Mouse (Mus musculus) spleen, postnatal 4 days (tissue): ENCODE measurements at regions not wholly inside any gene's neighbourhood (a gene's known extent, or its start where the extent isn't known, plus 50 kb on each side); places are given as distances from the start of the nearest gene placed in this dataset.

Experiments used
- DNase-seq, 2 experiments: peaks; one replicate each; pipeline ENCODE4 v3.0.0; 2022; ENCODE audit warnings: low spot score in 2 of 2

DNA sequence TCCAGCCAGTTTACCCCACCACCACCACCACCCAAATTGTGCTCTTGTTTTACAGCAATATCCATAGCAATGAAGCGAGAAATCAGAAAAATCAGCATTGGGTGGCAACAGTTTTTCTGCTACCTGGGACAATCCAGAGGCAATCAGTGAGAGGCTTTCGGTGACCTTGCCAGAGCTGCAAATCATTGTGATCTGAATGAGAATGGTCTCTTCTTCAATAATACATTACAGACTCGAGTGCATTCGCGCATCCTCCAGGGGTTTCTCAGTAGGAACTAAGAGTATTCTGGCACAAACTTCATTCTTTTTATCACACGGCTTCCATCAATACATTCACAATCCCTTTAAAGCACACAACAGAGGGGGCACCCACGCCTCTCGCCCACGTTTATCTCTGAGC lies 91.2 kb downstream of the Srek1 start:
- no peak for DNase-seq

- DNase-seq: no peak
Observed at GRCm38 (mm10) chr13:103680740-103681139, 93.7 kb downstream of the Srek1 start.

GRCm38 (mm10) chr13:103680052-103680451 lies 94.4 kb downstream of the Srek1 start:
- no peak for DNase-seq

- DNase-seq: no peak
Observed at GRCm38 (mm10) chr13:103676831-103677230, 97.6 kb downstream of the Srek1 start.

DNA sequence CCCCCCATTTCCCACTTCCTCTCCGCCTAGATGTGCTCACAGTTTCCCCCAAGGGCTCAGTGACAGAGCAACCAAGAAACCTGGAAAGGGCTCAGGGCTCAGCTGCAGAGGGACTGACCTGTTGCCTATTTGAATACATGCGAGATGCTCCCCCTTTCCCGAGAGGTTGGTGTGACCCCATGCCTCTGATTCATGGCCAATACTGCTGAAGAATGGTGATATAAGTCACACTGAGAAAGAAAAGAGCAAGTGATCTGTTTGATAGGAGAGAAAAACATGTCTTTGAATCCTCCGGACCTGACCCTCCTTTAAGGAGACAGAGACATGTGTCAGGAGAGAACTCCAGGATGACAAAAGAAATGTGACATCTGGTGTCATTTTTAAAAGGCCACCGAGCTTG lies 98.2 kb downstream of the Srek1 start:
- no peak for DNase-seq

DNA sequence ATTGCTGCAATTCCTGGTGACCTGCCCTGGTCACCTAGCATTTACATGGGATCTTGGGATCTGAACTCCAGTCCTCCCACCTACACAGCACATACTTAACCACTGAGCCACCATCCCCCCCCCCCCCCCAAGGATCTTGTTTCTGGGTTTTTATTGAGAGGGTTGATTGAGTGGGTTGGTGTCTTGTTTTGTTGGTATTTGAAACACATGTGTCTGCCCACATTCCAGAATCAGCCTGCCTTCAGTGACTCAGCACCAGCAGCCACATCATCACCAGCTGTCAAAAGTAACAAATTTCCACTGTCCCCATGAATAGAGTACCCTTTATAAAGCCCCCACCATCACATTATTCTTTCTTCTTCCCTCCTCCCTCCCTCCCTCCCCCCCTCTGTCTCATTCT lies 103.8 kb downstream of the Srek1 start:
- DNase-seq: no peak

DNA sequence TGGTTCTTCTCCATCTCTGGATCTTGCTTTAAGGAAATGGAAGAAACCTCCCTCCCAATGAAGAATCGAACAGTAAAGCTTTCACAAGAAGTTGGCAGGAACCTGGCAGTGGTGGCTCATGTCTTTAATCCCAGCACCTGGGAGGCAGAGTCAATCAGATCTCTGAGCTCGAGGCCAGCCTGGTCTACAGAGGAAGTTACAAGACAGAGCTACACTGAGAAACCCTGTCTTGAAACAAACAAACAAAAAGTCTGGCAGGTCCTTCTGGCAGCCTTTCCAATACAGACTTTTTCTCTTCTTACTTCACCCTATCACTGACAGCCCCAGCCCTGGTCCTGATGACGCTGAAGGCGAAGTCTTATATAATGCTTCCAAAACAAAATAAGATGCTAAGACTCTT lies 104.6 kb downstream of the Srek1 start:
- no peak for DNase-seq

- DNase-seq: no peak
Observed at GRCm38 (mm10) chr13:103667749-103668148, 106.7 kb downstream of the Srek1 start.

- no peak for DNase-seq
Observed at GRCm38 (mm10) chr13:103660248-103660996, 114.0 kb downstream of the Srek1 start.

DNA sequence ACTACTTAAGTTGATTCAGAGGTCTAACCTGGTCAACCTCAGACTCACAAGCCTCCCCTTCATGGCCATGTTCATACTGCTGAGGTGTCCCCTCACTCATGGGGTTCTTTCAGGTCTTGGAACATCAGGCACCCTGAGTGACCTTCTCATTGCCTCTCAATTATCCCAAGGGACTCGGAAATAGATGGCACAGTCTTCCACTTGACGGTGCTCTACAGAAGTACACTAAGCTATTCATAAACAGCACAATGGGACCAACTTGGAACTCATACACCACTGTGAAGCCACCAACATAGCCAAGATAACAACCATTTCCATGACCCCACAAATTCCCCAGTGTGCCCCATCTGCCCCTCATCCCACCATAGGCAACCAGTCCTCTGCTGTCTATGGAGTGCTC lies 118.4 kb downstream of the Srek1 start:
- no peak for DNase-seq

DNA sequence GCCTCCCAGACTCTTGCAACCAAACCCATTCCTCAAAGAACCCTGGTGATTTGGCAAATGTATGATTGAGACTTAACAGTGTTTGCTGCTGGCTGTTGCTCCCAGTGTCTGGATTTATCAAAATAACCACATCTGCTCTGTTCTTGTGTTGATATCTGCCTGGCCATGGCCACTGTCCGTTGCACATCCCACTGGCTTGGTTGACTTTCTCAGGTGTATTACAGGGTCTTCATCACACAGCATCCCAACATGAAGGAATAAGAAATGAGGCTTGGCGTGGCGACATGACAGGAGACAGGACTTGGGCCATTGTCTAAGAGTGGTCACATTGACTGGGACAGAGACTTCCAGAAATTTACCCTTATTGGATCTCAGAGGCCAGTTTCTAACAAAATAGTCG lies 121.2 kb downstream of the Srek1 start:
- no peak for DNase-seq

DNA sequence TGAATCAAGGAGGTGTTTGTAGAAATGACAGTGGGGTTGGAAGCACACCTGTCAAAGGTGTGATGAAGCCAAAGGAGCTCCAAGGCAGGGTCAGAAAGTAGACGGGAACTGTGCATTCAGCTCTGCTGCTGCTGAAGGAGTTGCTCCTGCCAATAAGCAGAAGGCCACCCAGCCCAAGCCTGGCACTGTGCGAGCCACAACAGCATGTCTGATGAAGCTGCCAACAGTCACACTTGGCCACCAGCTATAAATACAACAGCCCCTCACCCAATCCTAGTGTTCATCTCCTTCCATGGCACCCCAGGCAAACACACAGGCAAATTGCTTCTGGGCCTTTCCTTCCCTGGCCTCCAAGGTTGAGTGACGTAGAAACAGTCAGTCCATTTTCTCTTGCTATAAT lies 125.0 kb downstream of the Srek1 start:
- no peak for DNase-seq

DNA sequence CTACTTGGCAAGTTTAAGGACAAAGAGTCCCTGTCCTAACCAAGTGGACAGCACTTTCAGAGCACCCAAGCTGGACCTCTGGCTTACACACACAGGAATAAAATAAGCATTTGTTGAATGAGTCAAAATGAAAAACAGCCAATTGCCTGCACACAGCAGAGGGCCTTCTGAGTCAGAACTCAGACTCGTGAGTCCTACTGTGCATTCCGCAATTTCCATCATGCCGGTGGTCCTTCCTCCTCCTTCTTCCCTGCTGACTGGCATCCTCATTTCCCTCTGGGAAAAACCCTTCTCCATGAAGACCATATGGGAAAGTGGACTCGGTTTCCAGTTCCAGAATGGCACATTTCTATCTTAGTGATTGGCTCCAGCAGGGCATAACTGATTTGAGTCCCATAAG lies 126.4 kb downstream of the Srek1 start:
- DNase-seq: peak in 1 of 2 experiments; percentile 12

DNA sequence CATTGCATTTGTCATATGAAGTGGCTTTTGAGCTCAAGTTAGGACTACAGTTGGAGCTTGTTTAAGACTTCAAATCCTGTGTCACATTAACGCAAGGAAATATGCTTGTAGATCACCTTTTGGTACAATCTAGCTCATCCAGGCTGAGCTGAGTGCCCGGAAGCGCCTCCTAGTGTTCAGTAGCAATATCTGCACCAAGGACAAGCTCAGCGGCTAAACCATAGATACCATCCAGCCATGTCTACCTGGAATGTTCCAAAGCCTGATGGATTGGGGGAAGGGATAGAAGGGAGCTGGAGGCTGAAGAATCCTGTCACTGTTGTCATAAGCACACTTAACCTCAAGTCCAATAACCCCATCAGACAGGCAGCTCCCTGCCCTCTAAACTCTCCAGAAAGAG lies 128.4 kb downstream of the Srek1 start:
- DNase-seq: no peak

DNA sequence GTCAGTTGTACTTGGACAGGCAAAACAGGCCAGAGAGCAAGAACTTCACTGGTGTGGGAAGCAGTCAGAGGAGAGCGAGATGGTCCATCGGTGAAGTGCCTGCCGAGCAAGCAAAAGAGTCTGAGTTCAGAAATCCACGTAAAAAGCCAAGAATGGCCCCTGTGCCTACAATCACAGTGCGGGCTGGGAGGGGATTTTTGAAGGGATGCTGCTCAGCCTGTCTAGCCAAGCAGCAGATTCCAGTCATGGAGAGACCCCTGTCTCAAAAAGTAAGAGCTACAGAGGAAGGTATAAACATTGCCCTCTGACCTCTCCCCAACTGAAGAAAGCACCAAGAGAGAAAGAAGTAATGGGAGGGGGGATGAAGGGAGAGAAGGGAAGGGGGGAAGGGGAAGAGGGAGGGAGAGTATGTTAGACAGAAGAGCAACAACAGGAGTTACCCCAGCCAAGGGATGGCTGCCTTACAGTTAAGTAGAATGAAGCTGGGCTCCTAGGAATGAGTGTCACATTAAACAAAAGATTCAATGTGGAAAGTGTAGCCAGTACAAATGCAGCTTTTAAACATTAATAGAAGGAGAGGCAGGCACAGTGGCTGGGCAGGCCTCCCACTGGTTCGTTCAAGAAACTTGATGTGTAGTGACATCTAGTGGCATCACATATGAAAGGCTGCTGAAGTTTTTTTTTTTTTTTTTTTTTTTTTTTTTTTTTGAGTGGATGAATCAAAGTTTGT lies 130.2 kb downstream of the Srek1 start:
- DNase-seq: no peak

DNA sequence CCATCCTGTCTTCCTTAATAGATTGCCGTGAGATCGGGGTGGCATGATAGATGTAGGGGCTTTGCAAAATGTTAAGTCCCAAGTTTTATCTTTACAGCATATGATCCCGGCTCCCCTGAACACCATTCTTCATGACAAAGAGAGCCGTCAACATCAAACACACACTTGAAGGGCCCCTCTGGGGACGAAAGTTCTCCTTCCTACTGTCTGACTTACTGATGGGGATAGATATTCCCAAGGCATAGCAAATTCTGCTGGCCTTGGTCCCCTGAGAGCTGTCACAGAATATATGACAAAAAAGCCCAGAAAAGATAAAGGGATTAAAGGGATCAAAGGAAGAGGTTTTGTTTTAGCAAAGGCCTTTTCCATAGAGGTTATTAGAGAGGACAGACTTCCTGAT lies 130.9 kb downstream of the Srek1 start:
- peak in 1 of 2 experiments; percentile 16 for DNase-seq

DNA sequence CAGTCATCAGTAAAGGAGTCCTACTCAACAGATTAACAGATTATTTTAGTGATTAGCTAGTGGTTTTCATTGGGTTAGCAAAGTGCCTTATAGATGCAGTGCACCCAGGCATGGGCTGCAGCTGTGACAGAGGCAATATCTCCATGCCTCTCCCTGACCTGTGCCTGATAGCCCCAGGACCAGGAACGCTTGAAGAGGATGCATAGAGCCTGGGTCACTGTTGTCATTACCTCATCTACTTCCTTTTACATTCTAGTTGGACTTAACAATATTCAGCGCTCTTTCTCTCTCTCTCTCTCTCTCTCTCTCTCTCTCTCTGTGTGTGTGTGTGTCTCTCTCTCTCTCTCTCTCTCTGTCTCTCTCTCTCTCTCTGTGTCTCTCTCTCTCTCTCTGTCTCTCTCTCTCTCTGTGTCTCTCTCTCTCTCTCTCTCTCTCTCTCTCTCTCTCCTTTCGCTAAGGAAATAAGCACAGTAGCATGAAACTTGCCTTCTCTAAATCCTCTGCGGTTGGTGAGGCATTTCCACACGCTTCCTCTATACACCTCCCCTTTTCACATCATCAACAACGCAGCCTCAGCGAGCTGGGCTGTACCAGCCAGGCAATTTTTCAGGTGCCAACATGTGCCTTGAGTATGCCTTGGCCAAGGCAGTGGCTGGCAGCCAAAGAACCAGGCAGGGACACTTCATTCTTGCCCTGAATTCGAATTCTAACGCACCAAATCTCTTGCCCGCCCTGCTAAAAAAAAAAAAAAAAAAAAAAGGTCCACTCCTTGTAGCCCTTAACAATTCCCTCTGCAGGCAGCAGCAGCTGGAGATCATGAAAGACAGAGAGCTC lies 131.6 kb downstream of the Srek1 start:
- peak in 1 of 2 experiments; percentile 44 for DNase-seq

DNA sequence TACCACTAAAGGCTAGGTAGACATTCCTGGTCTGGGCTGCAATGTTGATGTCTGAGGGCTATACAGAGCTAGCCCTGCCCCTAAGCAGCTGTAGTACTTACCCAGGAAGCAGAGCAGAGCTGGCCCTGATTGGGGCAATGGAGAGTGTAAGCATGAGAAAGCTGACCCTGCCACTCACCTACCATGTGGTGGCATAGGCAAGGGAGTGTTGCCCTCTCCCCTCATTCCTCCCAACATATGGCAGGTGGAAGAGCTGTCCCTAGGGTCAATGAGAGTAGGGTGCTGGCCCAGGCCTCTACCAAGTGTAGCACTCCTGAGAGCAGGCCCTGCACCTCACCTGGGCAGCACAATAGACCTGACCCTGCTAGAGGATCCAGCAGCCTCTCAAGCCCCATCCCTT lies 136.4 kb downstream of the Srek1 start:
- peak in 1 of 2 experiments; percentile 54 for DNase-seq

DNA sequence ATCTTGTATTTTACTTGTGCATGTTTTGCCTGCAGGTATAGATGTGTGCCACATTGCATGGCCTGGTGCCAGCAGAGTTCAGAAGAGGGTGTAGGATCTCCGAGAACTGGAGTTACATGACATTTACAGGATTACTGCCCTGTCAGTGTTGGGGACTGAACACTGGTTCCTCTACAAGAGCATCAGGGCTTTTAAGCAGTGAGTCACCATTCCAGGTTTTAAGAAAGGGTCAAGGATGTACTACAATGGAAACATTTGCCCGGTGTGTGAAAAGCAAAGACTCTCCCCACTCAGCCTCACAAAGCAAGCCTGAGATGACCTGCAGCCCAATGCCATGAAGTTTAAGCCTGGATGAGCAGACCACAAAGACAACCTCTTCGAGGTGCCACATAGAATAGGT lies 137.0 kb downstream of the Srek1 start:
- DNase-seq: peak in 1 of 2 experiments; percentile 36

GRCm38 (mm10) chr13:103636595-103636994 lies 137.8 kb downstream of the Srek1 start:
- DNase-seq: no peak

- DNase-seq: no peak
Observed at GRCm38 (mm10) chr13:103623810-103624209, 150.6 kb downstream of the Srek1 start.

- DNase-seq: no peak
Observed at GRCm38 (mm10) chr13:103623319-103623718, 151.1 kb downstream of the Srek1 start.
